ENCODE assay signal across 10 mouse cellular contexts in genomic region chr12:117412257-117412656, GRCm38 (mm10).
DNase-seq lines count a peak whose midpoint lies in the region; ATAC-seq lines count a peak whose summit lies in the region.
"Had no signal": no experiment of that assay in that cellular context is flagged by ENCODE, and none has a peak within 500 bp of the region (broad histone marks: within the 10 kb centered on the region; RNA-seq: fewer than 3 reads in every experiment).

No protein-coding gene starts in this region.

- H3K4me3 ChIP-seq in hindbrain, embryonic 16.5 days (ENCODE audit: low read length): no peak overlapping the region
- H3K4me3 ChIP-seq in hindbrain, embryonic 11.5 days (ENCODE audit: low read depth, low read length): no peak overlapping the region
- no peak overlapping the region for H3K4me3 ChIP-seq in hindbrain, embryonic 13.5 days

- H3K9me3 ChIP-seq in hindbrain, embryonic 16.5 days (ENCODE audit: control insufficient read depth, low read length): no peaks in the 10 kb centered on the region
- no peaks in the 10 kb centered on the region for H3K9me3 ChIP-seq in hindbrain, embryonic 11.5 days (ENCODE audit: control insufficient read depth, low read length)
- H3K9me3 ChIP-seq in hindbrain, embryonic 13.5 days: no peaks in the 10 kb centered on the region

- no peak for DNase-seq in hindbrain, embryonic 11.5 days (ENCODE audit: low spot score)
- DNase-seq in heart, adult 18-20 months: peak; percentile 51 to 63
- DNase-seq in kidney, adult 18-20 months: peak; percentile 30
- peak; percentile 63 to 66 for DNase-seq in lung, postnatal 4 days
- no peak for DNase-seq in natural killer cell, adult 2 months (ENCODE audit: low spot score in 2 of 2)
- DNase-seq in B cell, adult 2 months: no peak

- ATAC-seq in hindbrain, embryonic 16.5 days: peak; percentile 34
- no peak for ATAC-seq in hindbrain, embryonic 11.5 days (ENCODE audit: low FRiP score)
- ATAC-seq in hindbrain, embryonic 13.5 days (ENCODE audit: low FRiP score): no peak
- ATAC-seq: intestine, postnatal 0 days had no signal

- no peak overlapping the region for H3K27ac ChIP-seq in hindbrain, embryonic 16.5 days (ENCODE audit: low read depth, low read length)
- H3K27ac ChIP-seq in hindbrain, embryonic 11.5 days (ENCODE audit: low read depth, low read length): no peak overlapping the region
- H3K27ac ChIP-seq in hindbrain, embryonic 13.5 days: no peak overlapping the region

- no peaks in the 10 kb centered on the region for H3K36me3 ChIP-seq in hindbrain, embryonic 16.5 days (ENCODE audit: control insufficient read depth, insufficient read depth, low read length)
- H3K36me3 ChIP-seq in hindbrain, embryonic 11.5 days (ENCODE audit: control insufficient read depth, insufficient read depth, low read length): no peaks in the 10 kb centered on the region
- H3K36me3 ChIP-seq in hindbrain, embryonic 13.5 days: no peaks in the 10 kb centered on the region
- H3K36me3 ChIP-seq: G1E had no signal

- H3K4me1 ChIP-seq in hindbrain, embryonic 16.5 days (ENCODE audit: control insufficient read depth, insufficient read depth, low read depth, low read length): peaks cover 2% of the 10 kb centered on the region
- no peaks in the 10 kb centered on the region for H3K4me1 ChIP-seq in hindbrain, embryonic 11.5 days (replicated peaks; ENCODE audit: control insufficient read depth, insufficient read depth, low read length)
- H3K4me1 ChIP-seq in hindbrain, embryonic 13.5 days (replicated peaks): peaks cover 19% of the 10 kb centered on the region

- WGBS in hindbrain, embryonic 16.5 days: 39% methylated on average over 6 of the region's 6 CpGs
- WGBS in hindbrain, embryonic 11.5 days: 80% methylated on average over 6 of the region's 6 CpGs
- WGBS in hindbrain, embryonic 13.5 days: 47% methylated on average over 6 of the region's 6 CpGs

- no peak overlapping the region for H3K4me2 ChIP-seq in hindbrain, embryonic 16.5 days (ENCODE audit: low read length)
- no peak overlapping the region for H3K4me2 ChIP-seq in hindbrain, embryonic 11.5 days (replicated peaks; ENCODE audit: low read depth, low read length)
- H3K4me2 ChIP-seq in hindbrain, embryonic 13.5 days: no peak overlapping the region

- H3K9ac ChIP-seq in hindbrain, embryonic 16.5 days (ENCODE audit: low read depth, low read length): no peak overlapping the region
- no peak overlapping the region for H3K9ac ChIP-seq in hindbrain, embryonic 11.5 days (ENCODE audit: low read depth, low read length)
- no peak overlapping the region for H3K9ac ChIP-seq in hindbrain, embryonic 13.5 days

- no peaks in the 10 kb centered on the region for H3K27me3 ChIP-seq in hindbrain, embryonic 16.5 days (replicated peaks; ENCODE audit: control insufficient read depth, insufficient read depth, low read length)
- no peaks in the 10 kb centered on the region for H3K27me3 ChIP-seq in hindbrain, embryonic 11.5 days (ENCODE audit: control insufficient read depth, insufficient read depth, low read length)
- H3K27me3 ChIP-seq in hindbrain, embryonic 13.5 days: no peaks in the 10 kb centered on the region

Comparison
In these comparisons a context has a peak if more than half of its experiments do, and no peak if none do; other contexts are left out.
1. DNase-seq: peak in heart, adult 18-20 months (2 of 2), kidney, adult 18-20 months (single experiment) and lung, postnatal 4 days (2 of 2); none in hindbrain, embryonic 11.5 days (single experiment), natural killer cell, adult 2 months (0 of 2) and B cell, adult 2 months (0 of 2).